Mouse (Mus musculus): Measurements from ENCODE around the gene Trim25. TPM values are rescaled to one million over a fixed set of nuclear protein-coding genes. Genes with fewer than 3 reads are reported as not detected.

The Trim25 gene
- total and polyA plus RNA-seq, 3 experiments: 22.2 to 43.0 TPM; not detected in 1

- H3K4me1 ChIP-seq (ENCODE audit: control insufficient read depth in 1 of 2, insufficient read depth in 2 of 2, low read length in 2 of 2): peaks cover 7 to 24% of the 10 kb centered on the region in 2 experiments; a peak in 3 of 4 replicates
- no peak overlapping the region for H3K9ac ChIP-seq (ENCODE audit: control insufficient read depth, low read depth, low read length, poor library complexity, severe bottlenecking)
- H3K36me3 ChIP-seq (ENCODE audit: control insufficient read depth in 1 of 2, insufficient read depth in 2 of 2, low read length in 2 of 2): peaks cover 14 to 17% of the 10 kb centered on the region in 2 experiments
- no peak overlapping the region for H3K27ac ChIP-seq (ENCODE audit: control insufficient read depth, low read depth, low read length)
- no peaks in the 10 kb centered on the region for H3K27me3 ChIP-seq (ENCODE audit: control insufficient read depth in 1 of 2, insufficient read depth in 2 of 2, low read length in 2 of 2)
- no peaks in the 10 kb centered on the region for H3K9me3 ChIP-seq (replicated peaks; ENCODE audit: insufficient read depth, low read length)
- H3K4me3 ChIP-seq (ENCODE audit: control insufficient read depth in 1 of 2, insufficient read depth in 1 of 2, low read depth in 2 of 2, low read length in 2 of 2): no peak overlapping the region
- no peak for DNase-seq (ENCODE audit: low read depth, low spot score)
- no peak for TF ChIP-seq POLR2AphosphoS5 (IDR thresholded peaks at IDR 0.05; ENCODE audit: borderline replicate concordance, low read depth, low read length)
- no peak for TF ChIP-seq E2F4 (IDR thresholded peaks at IDR 0.05; ENCODE audit: borderline replicate concordance, low read depth, low read length)
- no peak for TF ChIP-seq ELF1 (IDR thresholded peaks at IDR 0.05; ENCODE audit: low read depth, low read length)
- TF ChIP-seq SMC3 (IDR thresholded peaks at IDR 0.05; ENCODE audit: low read depth, low read length): no peak
- no peak for TF ChIP-seq ZKSCAN1 (IDR thresholded peaks at IDR 0.05; ENCODE audit: low read depth, low read length)
- TF ChIP-seq KAT2A (conservative IDR thresholded peaks at IDR 0.05; ENCODE audit: low read depth, low read length): no peak
- no peak for TF ChIP-seq NRF1 (IDR thresholded peaks at IDR 0.05; ENCODE audit: insufficient read depth, low read depth, low read length, poor library complexity, severe bottlenecking)
- TF ChIP-seq MYC (IDR thresholded peaks at IDR 0.05; ENCODE audit: low read depth, low read length): no peak
- TF ChIP-seq ZNF384 (IDR thresholded peaks at IDR 0.05; ENCODE audit: low read depth, low read length): no peak
- no peak for TF ChIP-seq ZMIZ1 (IDR thresholded peaks at IDR 0.05; ENCODE audit: low read depth, low read length)
- no peak for TF ChIP-seq MXI1 (IDR thresholded peaks at IDR 0.05; ENCODE audit: low read depth, low read length)
- no peak for TF ChIP-seq MAFK (IDR thresholded peaks at IDR 0.05; ENCODE audit: borderline replicate concordance, low read depth, low read length)
- no peak for TF ChIP-seq MEF2A (IDR thresholded peaks at IDR 0.05; ENCODE audit: extremely low read depth, insufficient replicate concordance, low read depth, low read length, poor library complexity, severe bottlenecking)
- TF ChIP-seq TBP (IDR thresholded peaks at IDR 0.05; ENCODE audit: low read depth, low read length): no peak
- H3K79me2 ChIP-seq (ENCODE audit: control insufficient read depth, insufficient read depth, low read length, poor library complexity): peaks cover 50% of the 10 kb centered on the region
Measured at GRCm38 (mm10) chr11:89003726-89004125, 4.5 kb downstream of the Trim25 start.

- Histone ChIP-seq H3K4me3 (ENCODE audit: control insufficient read depth in 1 of 2, insufficient read depth in 1 of 2, low read depth in 2 of 2, low read length in 2 of 2) (no peak overlapping the region), H3K36me3 (ENCODE audit: control insufficient read depth in 1 of 2, insufficient read depth in 2 of 2, low read length in 2 of 2) (peaks cover 13 to 24% of the 10 kb centered on the region in 2 experiments), H3K9ac (ENCODE audit: control insufficient read depth, low read depth, low read length, poor library complexity, severe bottlenecking) (no peak overlapping the region), H3K27ac (ENCODE audit: control insufficient read depth, low read depth, low read length) (no peak overlapping the region), H3K79me2 (ENCODE audit: control insufficient read depth, insufficient read depth, low read length, poor library complexity) (peaks cover 37% of the 10 kb centered on the region), H3K9me3 (replicated peaks; ENCODE audit: insufficient read depth, low read length) (no peaks in the 10 kb centered on the region), H3K27me3 (ENCODE audit: control insufficient read depth in 1 of 2, insufficient read depth in 2 of 2, low read length in 2 of 2) (no peaks in the 10 kb centered on the region), H3K4me1 (ENCODE audit: control insufficient read depth in 1 of 2, insufficient read depth in 2 of 2, low read length in 2 of 2) (peaks cover 5 to 23% of the 10 kb centered on the region in 2 experiments; a peak in 3 of 4 replicates)
- TF ChIP-seq MAFK (IDR thresholded peaks at IDR 0.05; ENCODE audit: borderline replicate concordance, low read depth, low read length) (no peak), ZMIZ1 (IDR thresholded peaks at IDR 0.05; ENCODE audit: low read depth, low read length) (no peak), CTCF (IDR thresholded peaks at IDR 0.05 in 2 of 3, conservative IDR thresholded peaks at IDR 0.05 in 1 of 3; ENCODE audit: control insufficient read depth in 1 of 3, insufficient read depth in 1 of 3, low read depth in 2 of 3, low read length in 3 of 3, poor library complexity in 1 of 3, severe bottlenecking in 1 of 3) (no peak), JUND (IDR thresholded peaks at IDR 0.05; ENCODE audit: low read depth, low read length) (no peak), ZC3H11A (IDR thresholded peaks at IDR 0.05; ENCODE audit: low read depth, low read length) (no peak), MEF2A (IDR thresholded peaks at IDR 0.05; ENCODE audit: extremely low read depth, insufficient replicate concordance, low read depth, low read length, poor library complexity, severe bottlenecking) (no peak), MYB (IDR thresholded peaks at IDR 0.05; ENCODE audit: low read depth, low read length) (no peak)
- no peak for DNase-seq (ENCODE audit: low read depth, low spot score)
Measured at GRCm38 (mm10) chr11:89005473-89005872, 6.3 kb downstream of the Trim25 start.
